Mouse (Mus musculus): ENCODE results near the gene Trpm3. TPM values are rescaled to one million over a fixed set of nuclear protein-coding genes. Genes with fewer than 3 reads are reported as not detected.

Gene Trpm3
- polyA plus RNA-seq, 1 experiment = 0.30 TPM

DNA sequence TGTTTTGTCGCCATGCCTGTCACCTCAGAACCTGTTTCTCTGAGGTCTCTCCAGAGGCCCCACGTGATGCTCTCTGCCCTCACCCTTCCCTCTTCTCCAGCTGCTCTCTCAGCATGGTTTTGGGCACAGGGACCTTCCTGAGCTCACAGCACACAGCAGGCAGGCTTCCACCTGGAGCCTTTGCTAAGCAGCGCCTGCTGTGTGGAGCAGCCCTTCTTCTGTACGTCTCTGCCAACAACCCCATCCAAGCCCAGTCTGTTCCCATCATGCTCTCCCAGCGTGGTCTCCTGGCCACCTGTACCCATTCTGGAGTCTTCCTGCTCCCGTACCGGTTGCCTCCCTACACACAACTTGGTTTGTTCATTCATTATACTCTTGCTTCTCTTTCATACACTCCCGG lies 823.9 kb downstream of the Trpm3 start:
- H3K27me3 ChIP-seq (ENCODE audit: control insufficient read depth, insufficient read depth, low read length) = no peaks in the 10 kb centered on the region
- H3K36me3 ChIP-seq (ENCODE audit: control insufficient read depth, insufficient read depth, low read length) = no peaks in the 10 kb centered on the region
- DNase-seq = no peak
- no peak overlapping the region for H3K27ac ChIP-seq (ENCODE audit: control insufficient read depth, insufficient read depth, low read length)
- H3K4me1 ChIP-seq (replicated peaks; ENCODE audit: control insufficient read depth, insufficient read depth, low read length) = no peaks in the 10 kb centered on the region
- 73% methylated on average over 8 of the region's 8 CpGs for WGBS
- TF ChIP-seq POLR2A (IDR thresholded peaks at IDR 0.05; ENCODE audit: control insufficient read depth, extremely low read depth, insufficient read depth, low read length, poor library complexity) = no peak
- H3K4me3 ChIP-seq (ENCODE audit: control insufficient read depth, insufficient read depth, low read length) = no peak overlapping the region

DNA sequence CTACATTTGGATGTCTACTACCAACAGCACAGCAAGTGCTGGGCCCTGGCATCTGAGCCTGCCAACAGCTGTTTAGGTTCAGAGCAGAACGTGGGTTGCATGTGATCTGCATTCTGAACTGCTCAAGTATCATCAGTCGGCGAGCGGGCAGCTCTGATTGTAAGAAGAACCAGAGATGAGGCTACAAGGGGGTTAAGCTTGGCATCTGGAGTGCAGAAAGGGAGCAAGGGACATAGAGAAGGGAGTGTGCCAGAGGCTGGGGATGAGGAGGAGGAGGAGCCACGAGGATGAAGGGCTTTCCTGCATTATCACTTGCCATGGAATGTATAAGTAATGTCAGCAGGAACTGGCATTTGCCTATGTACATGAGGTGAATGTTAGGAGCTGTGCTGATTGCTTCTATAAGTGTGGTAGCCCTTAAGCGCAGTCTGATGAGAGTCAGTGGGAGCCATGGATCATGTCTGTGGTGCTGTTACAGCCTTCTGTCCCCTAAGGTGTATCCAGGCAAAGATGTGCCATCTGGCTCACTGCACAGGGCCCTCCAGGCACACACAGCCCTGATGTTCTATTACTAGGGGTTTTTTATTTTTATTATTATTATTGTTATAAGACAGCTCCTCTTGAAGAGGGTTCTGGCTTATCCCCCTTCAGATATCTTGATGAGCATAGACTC lies 825.0 kb downstream of the Trpm3 start:
- DNase-seq = no peak
- H3K4me3 ChIP-seq (ENCODE audit: control insufficient read depth, insufficient read depth, low read length) = no peak overlapping the region
- H3K27ac ChIP-seq (ENCODE audit: control insufficient read depth, insufficient read depth, low read length) = no peak overlapping the region
- H3K27me3 ChIP-seq (ENCODE audit: control insufficient read depth, insufficient read depth, low read length) = no peaks in the 10 kb centered on the region
- TF ChIP-seq POLR2A (IDR thresholded peaks at IDR 0.05; ENCODE audit: control insufficient read depth, extremely low read depth, insufficient read depth, low read length, poor library complexity) (no peak), CTCF (IDR thresholded peaks at IDR 0.05; ENCODE audit: borderline replicate concordance, control insufficient read depth, extremely low read depth, insufficient read depth, low read length, poor library complexity) (no peak)
- no peaks in the 10 kb centered on the region for H3K36me3 ChIP-seq (ENCODE audit: control insufficient read depth, insufficient read depth, low read length)
- WGBS = 79% methylated on average over 6 of the region's 6 CpGs
- H3K4me1 ChIP-seq (replicated peaks; ENCODE audit: control insufficient read depth, insufficient read depth, low read length) = no peaks in the 10 kb centered on the region

DNA sequence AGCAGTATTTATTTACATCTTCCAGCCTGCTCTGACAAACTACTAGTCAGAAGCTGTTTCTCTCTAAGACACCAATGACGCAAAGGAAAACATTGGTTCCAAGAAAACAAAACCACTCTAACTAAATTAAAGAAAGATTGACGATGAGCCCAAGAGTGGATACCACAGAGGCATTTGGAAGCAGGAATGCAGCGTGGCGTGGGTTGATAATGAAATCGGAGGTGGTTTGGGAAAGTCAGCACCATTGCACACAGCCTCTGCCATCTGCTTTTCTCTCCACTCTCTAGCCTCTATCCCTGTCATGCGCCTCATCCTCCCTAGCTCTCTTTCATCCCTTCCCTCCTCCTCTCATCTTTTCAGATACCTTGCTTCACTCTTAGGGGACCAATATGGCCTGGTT lies 826.6 kb downstream of the Trpm3 start:
- no peak for DNase-seq
- Histone ChIP-seq H3K27me3 (ENCODE audit: control insufficient read depth, insufficient read depth, low read length) (no peaks in the 10 kb centered on the region), H3K4me1 (replicated peaks; ENCODE audit: control insufficient read depth, insufficient read depth, low read length) (no peaks in the 10 kb centered on the region), H3K36me3 (ENCODE audit: control insufficient read depth, insufficient read depth, low read length) (no peaks in the 10 kb centered on the region), H3K27ac (ENCODE audit: control insufficient read depth, insufficient read depth, low read length) (no peak overlapping the region), H3K4me3 (ENCODE audit: control insufficient read depth, insufficient read depth, low read length) (no peak overlapping the region)
- WGBS = 93% methylated on average over 6 of the region's 6 CpGs
- no peak for TF ChIP-seq POLR2A (IDR thresholded peaks at IDR 0.05; ENCODE audit: control insufficient read depth, extremely low read depth, insufficient read depth, low read length, poor library complexity)
- TF ChIP-seq CTCF (IDR thresholded peaks at IDR 0.05; ENCODE audit: borderline replicate concordance, control insufficient read depth, extremely low read depth, insufficient read depth, low read length, poor library complexity) = no peak

DNA sequence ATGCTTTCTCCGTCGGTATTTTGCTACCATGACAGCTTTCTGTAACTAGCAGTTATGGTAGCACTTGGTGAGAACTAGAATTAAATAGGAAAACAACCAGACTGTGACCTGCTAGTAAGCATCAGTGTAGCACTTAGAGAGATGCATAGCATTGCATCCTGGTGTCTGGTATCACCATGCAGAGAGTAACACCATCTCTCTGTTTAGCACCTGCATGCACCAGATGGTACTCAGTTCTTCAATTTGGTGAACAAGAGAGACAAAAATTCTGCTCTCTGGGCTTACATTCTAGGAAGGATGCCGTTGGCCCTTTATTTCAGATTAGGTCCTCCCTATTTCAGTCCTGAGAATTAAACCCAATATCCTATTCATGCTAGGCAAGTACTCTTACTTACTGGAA lies 834.4 kb downstream of the Trpm3 start:
- Histone ChIP-seq H3K36me3 (ENCODE audit: control insufficient read depth, insufficient read depth, low read length) (no peaks in the 10 kb centered on the region), H3K4me1 (replicated peaks; ENCODE audit: control insufficient read depth, insufficient read depth, low read length) (no peaks in the 10 kb centered on the region), H3K27me3 (ENCODE audit: control insufficient read depth, insufficient read depth, low read length) (no peaks in the 10 kb centered on the region), H3K4me3 (ENCODE audit: control insufficient read depth, insufficient read depth, low read length) (no peak overlapping the region), H3K27ac (ENCODE audit: control insufficient read depth, insufficient read depth, low read length) (no peak overlapping the region)
- no peak for DNase-seq
- 92% methylated on average over 3 of the region's 3 CpGs for WGBS
- TF ChIP-seq POLR2A (IDR thresholded peaks at IDR 0.05; ENCODE audit: control insufficient read depth, extremely low read depth, insufficient read depth, low read length, poor library complexity) (no peak), CTCF (IDR thresholded peaks at IDR 0.05; ENCODE audit: borderline replicate concordance, control insufficient read depth, extremely low read depth, insufficient read depth, low read length, poor library complexity) (no peak)

DNA sequence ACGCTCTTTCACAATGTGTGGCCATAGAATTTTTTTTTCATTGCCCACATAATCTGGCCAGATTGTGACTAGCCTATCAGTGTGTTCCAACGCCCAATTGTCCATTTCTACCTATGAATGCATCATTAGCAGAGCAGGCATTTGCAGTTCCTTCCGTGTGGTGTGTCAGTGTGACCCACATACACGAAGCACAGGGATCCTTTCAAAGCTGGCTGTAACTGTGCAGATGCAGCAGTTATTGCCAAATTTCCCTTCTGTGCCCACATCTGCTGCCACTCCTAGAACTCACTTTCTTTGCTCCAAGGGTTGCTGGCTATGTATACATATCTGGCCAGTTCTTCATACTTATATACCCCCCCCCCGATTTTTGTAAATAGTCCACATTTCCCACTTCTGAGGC lies 834.9 kb downstream of the Trpm3 start:
- TF ChIP-seq CTCF (IDR thresholded peaks at IDR 0.05; ENCODE audit: borderline replicate concordance, control insufficient read depth, extremely low read depth, insufficient read depth, low read length, poor library complexity) (no peak), POLR2A (IDR thresholded peaks at IDR 0.05; ENCODE audit: control insufficient read depth, extremely low read depth, insufficient read depth, low read length, poor library complexity) (no peak)
- no peaks in the 10 kb centered on the region for H3K36me3 ChIP-seq (ENCODE audit: control insufficient read depth, insufficient read depth, low read length)
- no peak overlapping the region for H3K4me3 ChIP-seq (ENCODE audit: control insufficient read depth, insufficient read depth, low read length)
- no peak overlapping the region for H3K27ac ChIP-seq (ENCODE audit: control insufficient read depth, insufficient read depth, low read length)
- DNase-seq = no peak
- H3K27me3 ChIP-seq (ENCODE audit: control insufficient read depth, insufficient read depth, low read length) = no peaks in the 10 kb centered on the region
- no peaks in the 10 kb centered on the region for H3K4me1 ChIP-seq (replicated peaks; ENCODE audit: control insufficient read depth, insufficient read depth, low read length)
- 93% methylated on average over 5 of the region's 5 CpGs for WGBS

DNA sequence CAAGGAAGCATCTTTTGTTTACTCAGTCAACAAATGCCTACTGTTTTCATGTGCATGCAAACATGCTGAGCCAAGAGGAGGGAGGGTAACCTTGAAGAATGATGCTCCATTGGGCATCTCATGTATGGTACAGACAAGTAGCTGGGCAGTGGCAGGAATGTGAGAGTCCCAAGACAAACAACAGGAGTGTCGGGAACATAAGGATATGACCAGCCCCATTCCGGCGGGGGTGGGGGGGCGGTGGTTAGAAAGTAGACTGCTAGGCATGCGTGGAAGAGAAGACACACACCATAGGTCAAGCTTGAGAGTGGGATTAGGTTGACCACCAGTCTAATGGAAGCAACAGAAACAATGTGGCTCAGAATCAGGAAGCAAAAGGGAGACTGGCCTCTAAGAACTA lies 837.0 kb downstream of the Trpm3 start:
- no peak for DNase-seq
- 98% methylated on average over 5 of the region's 5 CpGs for WGBS

DNA sequence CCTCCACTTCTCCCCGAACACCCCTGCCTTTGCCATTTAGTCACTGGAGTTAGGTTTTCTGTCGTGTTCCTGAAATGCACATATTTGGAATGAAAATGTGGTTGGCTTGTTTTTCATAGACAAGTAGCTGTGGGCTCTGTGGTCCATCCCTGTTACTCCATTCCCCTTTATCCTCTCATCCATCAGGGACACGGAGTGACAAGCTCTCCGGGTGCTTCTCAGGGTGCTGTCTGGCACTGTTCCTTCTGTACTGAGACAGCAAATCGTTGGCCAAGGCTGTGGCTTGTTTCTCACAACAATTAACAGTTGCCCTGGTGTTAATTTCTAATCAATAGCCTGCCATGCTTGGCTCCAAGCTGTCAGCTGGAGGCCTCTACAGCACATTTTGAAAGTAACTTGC lies 838.7 kb downstream of the Trpm3 start:
- no peaks in the 10 kb centered on the region for H3K4me1 ChIP-seq (replicated peaks; ENCODE audit: control insufficient read depth, insufficient read depth, low read length)
- no peak overlapping the region for H3K27ac ChIP-seq (ENCODE audit: control insufficient read depth, insufficient read depth, low read length)
- H3K4me3 ChIP-seq (ENCODE audit: control insufficient read depth, insufficient read depth, low read length) = no peak overlapping the region
- no peaks in the 10 kb centered on the region for H3K27me3 ChIP-seq (ENCODE audit: control insufficient read depth, insufficient read depth, low read length)
- WGBS = 80% methylated on average over 5 of the region's 5 CpGs
- no peak for DNase-seq
- TF ChIP-seq POLR2A (IDR thresholded peaks at IDR 0.05; ENCODE audit: control insufficient read depth, extremely low read depth, insufficient read depth, low read length, poor library complexity) (no peak), CTCF (IDR thresholded peaks at IDR 0.05; ENCODE audit: borderline replicate concordance, control insufficient read depth, extremely low read depth, insufficient read depth, low read length, poor library complexity) (no peak)
- H3K36me3 ChIP-seq (ENCODE audit: control insufficient read depth, insufficient read depth, low read length) = no peaks in the 10 kb centered on the region

More for the DNA sequence above, 837.0 kb downstream of the Trpm3 start:
- H3K4me1 ChIP-seq (replicated peaks; ENCODE audit: control insufficient read depth, insufficient read depth, low read length) = no peaks in the 10 kb centered on the region
- TF ChIP-seq CTCF (IDR thresholded peaks at IDR 0.05; ENCODE audit: borderline replicate concordance, control insufficient read depth, extremely low read depth, insufficient read depth, low read length, poor library complexity) (no peak), POLR2A (IDR thresholded peaks at IDR 0.05; ENCODE audit: control insufficient read depth, extremely low read depth, insufficient read depth, low read length, poor library complexity) (no peak)
- no peaks in the 10 kb centered on the region for H3K36me3 ChIP-seq (ENCODE audit: control insufficient read depth, insufficient read depth, low read length)
- no peak overlapping the region for H3K27ac ChIP-seq (ENCODE audit: control insufficient read depth, insufficient read depth, low read length)
- H3K27me3 ChIP-seq (ENCODE audit: control insufficient read depth, insufficient read depth, low read length) = no peaks in the 10 kb centered on the region
- no peak overlapping the region for H3K4me3 ChIP-seq (ENCODE audit: control insufficient read depth, insufficient read depth, low read length)
